Mouse (Mus musculus): ENCODE measurements around the gene Xlr3b. TPM values are rescaled to one million over a fixed set of nuclear protein-coding genes. Genes with fewer than 3 reads are reported as not detected.

Gene Xlr3b
- polyA plus RNA-seq (2015; fragmentation: Nextera tagmentation; extraction: Ambion mirVana) = 3.0 and 18.5 TPM in 2 replicates

DNA sequence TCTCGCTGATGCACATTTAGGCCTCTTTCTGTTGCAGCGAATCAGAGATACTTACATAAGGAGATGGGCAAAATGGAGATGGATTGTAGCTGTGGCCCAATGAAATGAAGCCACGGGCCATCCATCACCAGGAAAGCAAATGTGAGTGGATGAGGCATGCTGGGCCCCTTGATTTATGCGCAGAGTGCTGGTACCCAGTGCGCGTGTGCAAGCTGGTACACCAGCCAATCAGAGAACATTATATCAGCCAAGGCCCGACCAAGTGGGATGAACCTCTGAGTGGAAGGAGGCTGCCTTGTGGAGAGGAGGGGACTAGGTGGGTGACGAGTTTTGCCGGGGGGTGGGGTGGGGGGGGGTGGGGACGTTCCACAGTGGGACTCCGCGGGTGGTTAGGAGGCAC lies at the start of gene Xlr3b:
Gene Xlr3b, plus strand, starts transcription at position 274 of the 400 bp plus-strand sequence.

DNA sequence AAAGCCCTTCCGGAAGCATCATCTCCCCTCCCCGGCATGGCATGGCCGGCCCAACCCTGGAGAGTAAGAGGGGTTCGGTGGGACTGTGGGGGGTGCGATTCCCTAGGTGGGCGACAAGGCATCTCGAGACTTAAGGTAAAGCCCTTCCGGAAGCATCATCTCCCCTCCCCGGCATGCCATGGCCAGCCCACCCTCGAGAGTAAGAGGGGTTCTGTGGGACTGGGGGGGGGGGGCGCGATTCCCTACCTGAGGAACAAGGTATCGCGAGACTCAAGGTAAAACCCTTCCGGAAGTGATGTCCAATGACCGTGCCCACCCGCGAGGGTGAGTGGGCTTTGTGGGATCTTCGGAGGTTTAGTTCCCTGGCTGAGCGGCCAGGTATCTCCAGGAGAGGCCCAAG lies 43.5 kb upstream of the Xlr3b start, which contains the start of gene Xlr5b:
Gene Xlr5b, plus strand, starts transcription at position 301 of the 400 bp plus-strand sequence.

DNA sequence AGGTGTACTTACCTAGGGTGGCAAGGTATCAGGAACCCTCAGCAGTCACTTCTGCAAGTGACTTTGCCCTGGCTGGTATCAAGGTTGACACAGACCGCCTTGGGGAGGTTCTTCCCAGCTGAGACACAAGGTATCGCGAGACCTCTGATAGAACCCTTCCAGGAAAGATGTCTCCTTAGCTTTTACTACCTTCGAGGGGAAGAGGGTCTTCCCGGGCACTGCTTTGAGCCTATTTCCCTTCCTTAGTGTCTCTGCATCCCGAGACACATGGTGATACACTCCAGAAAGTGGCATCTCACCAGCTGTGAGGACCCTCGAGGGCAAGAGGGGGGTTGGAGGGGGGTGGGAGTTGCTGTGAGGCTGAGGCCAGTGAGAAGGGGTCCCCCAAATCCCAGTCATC lies 42.7 kb upstream of the Xlr3b start, which contains the start of gene DXBay18:
Gene DXBay18, minus strand, starts transcription at position 101 of the 400 bp plus-strand sequence.

DNA sequence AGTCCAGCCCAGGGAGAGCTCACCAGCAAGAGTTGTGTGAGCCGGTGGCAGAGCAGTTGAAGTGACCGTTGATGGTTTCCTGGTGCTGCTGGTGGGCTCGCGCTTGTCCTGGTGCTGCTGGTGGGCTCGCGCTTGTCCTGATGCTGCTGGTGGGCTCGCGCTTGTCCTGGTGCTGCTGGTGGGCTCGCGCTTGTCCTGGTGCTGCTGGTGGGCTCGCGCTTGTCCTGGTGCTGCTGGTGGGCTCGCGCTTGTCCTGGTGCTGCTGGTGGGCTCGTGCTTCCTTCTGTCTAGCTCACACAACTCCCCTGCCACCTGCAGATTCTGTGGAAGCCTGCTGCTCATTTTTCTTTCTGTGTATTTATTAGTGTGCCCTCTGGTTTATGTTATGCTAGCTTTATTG lies 15.1 kb upstream of the Xlr3b start, which contains the start of gene Spin2d:
Gene Spin2d, minus strand, starts transcription at position 101 of the 400 bp plus-strand sequence.

DNA sequence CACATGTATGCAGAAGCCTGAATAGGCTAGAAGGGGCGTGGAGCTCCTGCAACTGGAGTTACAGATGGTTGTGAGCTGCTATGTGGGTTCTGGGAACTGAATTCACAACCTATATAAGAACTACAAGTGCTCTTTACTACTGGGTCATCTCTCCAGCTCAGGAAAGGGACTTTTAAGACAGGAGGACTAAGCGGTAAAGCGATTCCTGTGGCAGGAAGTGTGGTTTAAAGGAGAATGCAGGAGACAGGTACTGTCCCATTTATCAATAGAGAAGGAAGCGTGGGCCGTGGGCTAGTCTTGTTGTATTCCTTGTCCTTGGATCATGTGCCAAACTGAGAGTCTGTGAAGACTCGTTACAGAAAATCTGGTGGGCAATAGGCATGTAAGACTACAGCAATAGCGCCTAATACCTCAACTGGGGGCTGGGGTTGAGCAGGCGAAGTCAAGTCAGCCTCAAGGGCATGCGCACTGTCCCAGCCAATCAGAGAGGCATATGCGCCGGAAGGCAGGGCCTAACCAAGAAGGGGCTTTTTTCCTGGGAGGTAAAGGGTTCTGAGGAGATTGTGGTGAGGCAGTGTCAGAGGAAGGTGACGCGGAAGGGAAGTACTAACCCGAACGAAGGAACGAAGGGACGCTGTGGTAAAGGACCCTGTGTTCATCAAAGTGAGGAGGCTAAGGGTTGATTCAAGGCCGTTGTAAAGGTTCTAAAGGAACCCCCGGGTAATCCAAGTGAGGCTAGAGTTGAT lies 22.0 kb downstream of the Xlr3b start, which contains the start of gene Xlr4b:
Gene Xlr4b, plus strand, starts transcription at position 515 of the 746 bp plus-strand sequence.

DNA sequence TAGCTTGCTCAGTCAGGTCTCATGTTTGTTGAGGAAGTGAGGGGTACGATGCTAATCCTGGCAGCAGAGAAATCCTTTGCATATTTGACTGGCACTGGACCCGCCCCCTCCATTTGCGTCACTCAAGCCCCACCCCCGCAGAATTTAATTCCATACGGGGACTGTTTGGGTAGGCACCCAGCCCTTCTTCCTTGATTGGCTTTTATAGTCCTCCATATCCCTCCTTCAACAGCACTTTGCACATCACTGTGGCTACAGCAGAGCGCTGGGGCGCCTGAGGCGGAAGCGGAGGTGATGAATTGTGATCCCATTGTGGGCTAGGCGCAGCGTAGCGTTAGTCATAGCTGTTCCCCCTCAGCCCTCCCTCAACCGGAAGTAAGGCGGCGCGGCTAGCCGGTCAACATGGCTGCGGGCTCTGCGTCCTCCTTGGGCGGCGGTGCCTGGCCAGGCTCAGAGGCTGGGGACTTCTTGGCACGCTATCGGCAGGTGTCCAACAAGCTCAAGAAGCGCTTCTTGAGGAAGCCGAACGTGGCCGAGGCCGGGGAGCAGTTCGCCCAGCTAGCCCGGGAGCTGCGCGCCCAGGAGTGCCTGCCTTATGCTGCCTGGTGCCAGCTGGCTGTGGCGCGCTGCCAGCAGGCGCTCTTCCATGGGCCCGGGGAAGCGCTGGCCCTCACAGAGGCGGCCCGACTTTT lies 36.1 kb downstream of the Xlr3b start, which contains the start of gene F8a:
Gene F8a, plus strand, starts transcription at position 378 of the 692 bp plus-strand sequence.

DNA sequence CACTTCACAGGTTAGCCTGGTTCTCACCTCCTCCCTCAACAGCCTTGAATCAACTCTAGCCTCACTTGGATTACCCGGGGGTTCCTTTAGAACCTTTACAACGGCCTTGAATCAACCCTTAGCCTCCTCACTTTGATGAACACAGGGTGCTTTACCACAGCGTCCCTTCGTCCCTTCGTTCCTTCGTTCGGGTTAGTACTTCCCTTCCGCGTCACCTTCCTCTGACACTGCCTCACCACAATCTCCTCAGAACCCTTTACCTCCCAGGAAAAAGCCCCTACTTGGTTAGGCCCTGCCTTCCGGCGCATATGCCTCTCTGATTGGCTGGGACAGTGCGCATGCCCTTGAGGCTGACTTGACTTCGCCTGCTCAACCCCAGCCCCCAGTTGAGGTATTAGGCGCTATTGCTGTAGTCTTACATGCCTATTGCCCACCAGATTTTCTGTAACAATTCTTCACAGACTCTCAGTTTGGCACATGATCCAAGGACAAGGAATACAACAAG lies 50.9 kb downstream of the Xlr3b start, which contains the start of gene Xlr4c:
Gene Xlr4c, minus strand, starts transcription at position 310 of the 505 bp plus-strand sequence.

Other genes with a start within 250 kb of the Xlr3b start
- gene Zfp185, start 204.9 kb upstream of the Xlr3b start, polyA plus RNA-seq (2015; fragmentation: Nextera tagmentation; extraction: Ambion mirVana) = 5.5 and 6.3 TPM in 2 replicates
- 0.05 TPM in 1 of 2 replicates, not detected in the other for gene Pnma5, start 155.1 kb upstream of the Xlr3b start, polyA plus RNA-seq (2015; fragmentation: Nextera tagmentation; extraction: Ambion mirVana)
- 0.46 and 0.48 TPM in 2 replicates for gene Pnma3, start 127.4 kb upstream of the Xlr3b start, polyA plus RNA-seq (2015; fragmentation: Nextera tagmentation; extraction: Ambion mirVana)
- 1.5 and 1.6 TPM in 2 replicates for gene Xlr4a, start 109.7 kb upstream of the Xlr3b start, polyA plus RNA-seq (2015; fragmentation: Nextera tagmentation; extraction: Ambion mirVana)
- gene Xlr3a, start 95.1 kb upstream of the Xlr3b start, polyA plus RNA-seq (2015; fragmentation: Nextera tagmentation; extraction: Ambion mirVana) = 1.9 and 3.3 TPM in 2 replicates
- gene Gm14685, start 75.2 kb upstream of the Xlr3b start, polyA plus RNA-seq (2015; fragmentation: Nextera tagmentation; extraction: Ambion mirVana) = 0.06 and 0.09 TPM in 2 replicates
- gene Xlr5b, start 43.4 kb upstream of the Xlr3b start, polyA plus RNA-seq (2015; fragmentation: Nextera tagmentation; extraction: Ambion mirVana) = not detected in 2 replicates
- gene DXBay18, start 42.8 kb upstream of the Xlr3b start, polyA plus RNA-seq (2015; fragmentation: Nextera tagmentation; extraction: Ambion mirVana) = not detected in 2 replicates
- not detected in 2 replicates for gene Spin2d, start 15.2 kb upstream of the Xlr3b start, polyA plus RNA-seq (2015; fragmentation: Nextera tagmentation; extraction: Ambion mirVana)
- gene Xlr4b, start 22.1 kb downstream of the Xlr3b start, polyA plus RNA-seq (2015; fragmentation: Nextera tagmentation; extraction: Ambion mirVana) = 0.62 and 9.2 TPM in 2 replicates
- 17.5 and 22.4 TPM in 2 replicates for gene F8a, start 36.1 kb downstream of the Xlr3b start, polyA plus RNA-seq (2015; fragmentation: Nextera tagmentation; extraction: Ambion mirVana)
- gene Xlr4c, start 50.9 kb downstream of the Xlr3b start, polyA plus RNA-seq (2015; fragmentation: Nextera tagmentation; extraction: Ambion mirVana) = 0.14 TPM in 1 of 2 replicates, not detected in the other
- not detected in 2 replicates for gene Xlr3c, start 73.2 kb downstream of the Xlr3b start, polyA plus RNA-seq (2015; fragmentation: Nextera tagmentation; extraction: Ambion mirVana)
- 0.19 TPM in 1 of 2 replicates, not detected in the other for gene Xlr5a, start 100.8 kb downstream of the Xlr3b start, polyA plus RNA-seq (2015; fragmentation: Nextera tagmentation; extraction: Ambion mirVana)
- gene Xlr5c, start 100.8 kb downstream of the Xlr3b start, polyA plus RNA-seq (2015; fragmentation: Nextera tagmentation; extraction: Ambion mirVana) = not detected in 2 replicates
- not detected in 2 replicates for gene Gm45015, start 144.6 kb downstream of the Xlr3b start, polyA plus RNA-seq (2015; fragmentation: Nextera tagmentation; extraction: Ambion mirVana)
- 4.1 and 4.5 TPM in 2 replicates for gene Zfp275, start 150.4 kb downstream of the Xlr3b start, polyA plus RNA-seq (2015; fragmentation: Nextera tagmentation; extraction: Ambion mirVana)
- not detected in 2 replicates for gene Gm18336, start 206.5 kb downstream of the Xlr3b start, polyA plus RNA-seq (2015; fragmentation: Nextera tagmentation; extraction: Ambion mirVana)
- 0.12 and 0.17 TPM in 2 replicates for gene Zfp92, start 218.9 kb downstream of the Xlr3b start, polyA plus RNA-seq (2015; fragmentation: Nextera tagmentation; extraction: Ambion mirVana)
- 0.82 TPM in 1 of 2 replicates, not detected in the other for gene Trex2, start 243.1 kb downstream of the Xlr3b start, polyA plus RNA-seq (2015; fragmentation: Nextera tagmentation; extraction: Ambion mirVana)

All from adrenal gland, postnatal 0 days (tissue).